1 mouse cellular context compared by ENCODE assay signal in the genomic region with DNA sequence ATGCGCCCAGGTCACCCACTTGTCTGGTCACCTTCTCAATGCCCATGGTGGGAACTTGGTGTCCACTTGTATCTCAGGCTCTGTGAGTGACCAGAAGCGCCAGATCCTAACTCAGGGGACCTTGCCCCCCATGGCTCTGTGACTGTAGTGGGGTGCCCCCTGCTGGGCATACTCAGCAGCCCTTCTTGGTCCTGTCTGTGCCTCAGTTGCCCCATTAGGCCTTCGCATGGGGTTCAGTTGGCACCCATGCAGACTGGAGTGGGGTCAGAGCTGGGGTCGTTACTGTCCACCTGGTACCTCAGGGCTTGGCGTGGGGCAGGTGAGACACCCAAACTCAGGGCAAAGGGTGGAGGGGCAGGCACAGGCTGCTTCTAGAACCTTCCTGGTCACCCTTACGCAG.
TF ChIP-seq lines count a peak whose summit lies in the region.

No protein-coding gene starts in this region.

TF ChIP-seq in CH12.LX, 34 proteins besides CTCF, POLR2A, EP300 and RAD21:
- no peak; the same call in 1 of the 2 replicates for TF ChIP-seq TCF12 (IDR thresholded peaks at IDR 0.05; ENCODE audit: low read depth, low read length)
- TF ChIP-seq MEF2A (IDR thresholded peaks at IDR 0.05; ENCODE audit: borderline replicate concordance, low read depth, low read length), result peak; percentile 21; the same call in 1 of the 2 replicates
- 0 out of 2 replicates have a peak, but pooled peaks have one; percentile 14 for TF ChIP-seq ZC3H11A (IDR thresholded peaks at IDR 0.05; ENCODE audit: low read depth, low read length)
- peak; percentile 5; the same call in 1 of the 2 replicates for TF ChIP-seq IRF4 (IDR thresholded peaks at IDR 0.05; ENCODE audit: low read depth, low read length)
- no peak for TF ChIP-seq JUN (IDR thresholded peaks at IDR 0.05; ENCODE audit: insufficient read depth, low read depth, low read length)
- peak; percentile 79 for TF ChIP-seq SMC3 (IDR thresholded peaks at IDR 0.05; ENCODE audit: low read depth, low read length)
- TF ChIP-seq GABPA (IDR thresholded peaks at IDR 0.05; ENCODE audit: insufficient replicate concordance, low read depth, low read length), result no peak
